Mouse (Mus musculus) layer of hippocampus, adult 9-11 months (tissue): Measurements from ENCODE around the gene Gdf15.
A peak's percentile ranks its signal among the peaks of the same experiment; 100 is the strongest.

ENCODE experiments used
- DNase-seq: peaks from one replicate; pipeline ENCODE4 v3.0.0; 2022

Gdf15 gene

DNA sequence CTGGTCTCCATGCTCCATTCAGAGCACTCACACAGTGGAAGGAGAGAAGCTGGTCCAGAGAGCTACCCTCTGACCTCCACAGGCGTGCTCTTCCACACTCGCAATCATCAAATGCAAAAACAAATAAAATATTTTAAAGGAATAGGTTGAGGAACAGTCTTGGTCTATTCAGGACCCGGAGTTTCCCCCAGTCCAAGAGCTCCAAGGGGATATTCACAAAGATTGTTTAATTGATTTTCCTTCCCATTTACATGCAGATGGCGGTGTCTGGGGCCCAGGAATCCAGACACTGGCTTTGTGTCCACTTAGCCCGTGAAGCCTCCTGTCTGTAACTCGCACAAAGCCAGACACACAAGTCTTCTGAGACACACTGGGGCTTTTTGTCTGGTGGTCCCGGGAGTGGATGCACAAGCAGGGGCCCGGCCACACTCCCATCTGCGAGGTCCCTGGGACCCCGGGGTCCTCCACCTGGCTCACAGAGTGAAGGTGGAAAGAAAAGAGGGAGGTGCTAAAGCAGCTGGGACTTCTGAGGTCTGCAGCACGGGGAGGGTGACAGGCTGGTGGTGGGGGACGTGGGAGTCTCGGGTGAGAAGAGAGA lies 24.0 kb upstream of the Gdf15 start:
- DNase-seq = no peak

DNA sequence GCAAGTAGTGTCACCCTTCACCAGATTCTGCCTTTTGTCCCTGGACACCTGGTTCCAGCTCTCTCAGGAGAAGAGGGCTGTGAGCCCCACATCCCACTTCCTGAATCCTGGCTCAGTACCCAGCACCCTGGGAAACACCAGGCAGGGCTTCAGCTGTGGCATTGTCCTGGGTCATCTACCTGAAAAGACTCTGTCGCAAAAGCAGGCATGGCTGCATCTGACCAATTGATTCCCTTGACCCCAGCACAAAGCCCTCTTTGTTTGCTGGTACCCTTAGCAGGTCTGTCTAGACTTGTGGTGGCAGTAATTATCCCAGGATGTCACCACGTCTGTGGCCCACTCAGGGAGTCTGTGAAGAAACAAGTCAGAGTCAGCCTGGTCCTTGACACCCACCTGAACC lies 23.2 kb upstream of the Gdf15 start:
- no peak for DNase-seq

DNA sequence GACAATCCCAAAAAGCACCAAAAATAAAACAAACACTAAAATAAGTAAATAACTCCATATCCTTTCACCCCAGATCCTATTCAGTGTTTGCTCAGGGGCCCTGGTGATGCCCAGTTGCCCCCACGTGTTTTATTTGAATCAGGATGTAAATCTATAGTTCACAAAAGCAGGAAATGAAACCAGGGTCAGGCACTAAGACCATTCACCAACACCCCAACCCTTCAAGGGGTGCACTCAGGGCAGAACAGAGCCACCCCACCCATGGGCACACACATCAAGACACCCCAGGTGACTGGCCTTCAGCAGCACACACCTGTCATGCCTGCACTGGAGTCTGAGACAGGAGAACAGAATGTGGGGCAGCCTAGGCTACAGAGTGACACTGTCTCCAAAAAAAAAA lies 21.9 kb upstream of the Gdf15 start:
- DNase-seq = no peak

DNA sequence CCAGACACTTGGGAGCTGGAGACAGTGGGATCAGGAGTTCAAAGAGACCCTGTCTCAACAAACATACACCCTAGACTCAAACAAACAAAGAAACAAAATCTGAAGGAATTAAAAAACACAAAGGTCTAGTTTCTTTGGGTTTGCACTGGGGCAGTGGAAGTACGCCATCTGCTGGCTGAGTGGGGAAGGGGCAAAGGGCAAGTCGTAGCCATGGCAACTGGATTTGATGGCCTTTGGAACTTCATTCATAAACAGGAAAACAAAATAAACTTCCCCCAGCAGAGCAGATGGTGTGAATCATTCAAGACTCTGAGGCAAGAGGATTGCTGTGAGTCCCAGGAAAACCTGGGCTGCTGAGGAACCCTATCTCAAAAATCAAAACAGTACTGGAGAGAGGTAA lies 21.0 kb upstream of the Gdf15 start:
- no peak for DNase-seq

DNA sequence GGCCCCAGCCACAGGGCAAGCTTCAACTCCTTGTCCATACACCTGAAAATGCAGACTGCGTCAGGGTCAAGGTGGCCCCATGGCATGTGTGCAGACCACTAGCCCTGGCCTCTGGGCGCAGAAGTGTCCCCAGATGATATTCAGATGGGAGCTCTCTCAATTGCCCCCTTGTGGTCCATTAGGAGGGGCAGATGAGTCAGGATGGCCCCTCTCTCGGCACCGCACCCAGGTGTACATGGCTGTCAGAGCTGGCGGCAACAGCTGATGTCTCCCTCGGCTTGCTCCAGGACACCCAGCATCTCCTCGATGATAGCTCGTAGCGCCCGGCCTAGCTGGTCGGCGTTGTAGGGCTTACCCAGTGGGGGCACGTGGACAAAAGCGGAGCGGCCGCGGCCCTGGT lies 18.1 kb upstream of the Gdf15 start:
- DNase-seq = no peak

DNA sequence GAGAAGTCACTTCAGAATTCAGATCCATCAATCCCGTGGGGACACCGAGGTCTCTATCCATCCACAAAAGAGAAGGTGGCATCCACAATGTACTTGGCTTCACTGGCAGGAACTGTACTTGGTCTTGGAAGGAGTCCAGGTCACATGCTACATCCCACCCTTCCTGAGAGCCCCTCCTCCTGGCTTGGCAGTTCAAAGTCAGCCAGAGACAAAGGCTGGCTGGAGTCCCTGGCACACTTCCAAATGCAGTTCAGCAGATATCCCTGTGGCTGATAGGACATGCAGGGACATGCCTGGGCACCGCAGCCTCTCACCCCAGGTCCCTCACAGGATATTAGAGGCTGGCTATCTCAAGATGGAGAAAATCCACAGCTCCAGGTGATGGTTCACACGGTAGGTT lies 17.1 kb upstream of the Gdf15 start:
- peak; percentile 61 for DNase-seq

DNA sequence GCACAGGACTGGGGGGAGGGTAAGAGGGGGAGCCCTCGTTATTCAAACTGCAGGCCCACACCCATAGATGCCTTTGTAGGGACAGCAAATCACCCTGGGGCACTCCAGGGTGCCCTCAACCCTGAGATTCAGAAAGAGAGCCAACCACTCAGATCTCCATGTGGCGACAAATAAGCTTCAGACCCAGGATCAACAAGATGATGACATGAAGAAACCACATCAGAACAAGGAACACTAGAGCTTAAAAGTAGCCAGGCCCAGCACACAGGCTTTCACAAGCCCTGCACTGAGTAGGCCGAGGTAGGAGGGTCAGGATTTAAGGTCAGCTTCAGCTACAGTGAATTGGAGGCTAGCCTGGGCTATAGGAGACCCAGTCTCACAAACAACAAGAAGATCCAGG lies 16.7 kb upstream of the Gdf15 start:
- DNase-seq = no peak

DNA sequence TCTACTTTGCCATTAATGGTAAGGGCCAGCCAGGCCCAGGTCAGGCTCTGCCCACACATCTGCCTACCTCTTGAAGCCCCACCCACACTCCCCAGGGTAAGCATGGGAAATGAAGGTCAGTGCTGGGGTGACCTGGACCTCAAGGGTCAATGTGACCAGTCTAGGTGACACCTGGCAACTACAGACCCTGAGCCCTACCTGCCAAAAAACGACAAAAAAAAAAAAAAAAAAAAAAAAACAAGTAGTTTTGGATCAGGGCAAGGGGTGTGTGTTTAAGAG lies 15.8 kb upstream of the Gdf15 start:
- DNase-seq = no peak

DNA sequence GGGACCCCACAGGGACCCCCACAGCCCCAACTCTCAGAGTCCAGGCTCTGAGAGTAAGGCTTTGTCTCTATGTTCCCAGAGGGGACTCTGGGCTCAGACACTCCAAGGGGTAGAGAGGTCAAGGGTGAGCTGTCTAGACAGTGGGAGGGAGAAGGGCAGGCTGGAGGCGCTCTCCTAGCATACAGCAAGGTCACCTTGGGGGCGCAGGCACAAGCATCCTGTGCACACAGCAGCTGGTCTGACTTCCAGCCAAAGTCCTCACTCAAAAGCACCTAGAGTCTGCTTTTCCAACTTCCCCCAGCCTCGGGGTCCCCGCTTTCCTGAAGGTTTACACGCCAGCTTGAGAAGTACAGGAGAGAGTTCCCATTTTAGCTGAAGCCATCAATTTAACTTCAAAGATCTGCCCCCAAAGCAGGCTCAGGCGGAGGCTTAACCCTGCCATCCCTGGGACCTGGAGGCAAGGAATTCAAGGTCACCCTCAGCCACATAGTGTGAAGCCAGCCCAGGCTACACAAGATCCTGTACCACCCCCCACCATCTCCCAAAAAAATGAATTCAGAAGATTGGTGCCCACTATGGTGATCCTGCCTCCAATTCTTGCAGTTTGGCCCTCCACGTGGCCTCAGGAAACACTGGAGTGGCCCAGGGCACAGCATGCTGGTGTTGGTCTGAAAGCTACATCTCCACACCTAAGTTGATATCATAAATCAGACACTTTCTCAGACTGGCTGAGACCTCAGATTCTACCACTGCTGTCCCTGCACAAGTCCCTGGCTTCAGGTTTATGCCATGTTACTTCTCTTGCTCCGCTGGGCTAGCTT lies 15.3 kb upstream of the Gdf15 start:
- no peak for DNase-seq

DNA sequence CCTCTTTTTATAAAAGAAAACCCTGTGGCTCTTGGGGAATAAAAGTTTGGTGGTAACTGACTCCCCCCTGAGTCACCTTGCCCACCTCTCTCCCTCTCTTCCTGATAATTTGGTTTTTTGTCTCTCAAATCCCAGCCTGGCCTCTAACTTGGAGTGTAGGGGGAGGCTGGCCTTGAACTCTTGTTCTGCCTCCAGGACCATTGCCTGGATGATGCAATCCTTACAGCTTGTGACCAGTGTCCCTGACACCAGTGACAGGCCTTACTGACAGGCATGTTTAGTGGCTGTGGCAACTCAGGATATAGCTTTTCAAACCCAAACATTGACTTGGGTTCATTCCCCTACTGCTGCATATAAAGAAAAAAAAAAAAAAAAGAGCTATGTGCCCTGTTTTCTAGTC lies 14.5 kb upstream of the Gdf15 start:
- no peak for DNase-seq

DNA sequence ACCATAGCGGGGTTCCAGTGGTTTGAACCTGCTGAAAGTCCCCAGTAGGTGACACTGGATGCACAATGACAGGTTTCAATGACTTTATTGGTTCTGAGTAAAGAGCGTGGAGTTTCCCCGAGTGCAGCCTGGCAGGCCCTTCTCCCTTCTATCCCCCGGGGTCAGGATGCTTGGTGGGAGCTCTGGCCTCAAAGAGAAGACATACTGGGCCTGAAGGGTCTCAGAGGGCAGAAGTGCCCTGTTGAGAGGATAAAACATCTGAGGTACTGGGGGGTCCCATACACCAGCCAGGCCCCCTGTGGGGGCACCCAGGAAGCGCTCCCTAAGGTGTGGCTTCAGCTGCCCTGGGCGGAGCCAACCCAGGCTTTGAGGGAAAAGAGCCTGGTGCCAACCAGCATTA lies 14.1 kb upstream of the Gdf15 start:
- no peak for DNase-seq

DNA sequence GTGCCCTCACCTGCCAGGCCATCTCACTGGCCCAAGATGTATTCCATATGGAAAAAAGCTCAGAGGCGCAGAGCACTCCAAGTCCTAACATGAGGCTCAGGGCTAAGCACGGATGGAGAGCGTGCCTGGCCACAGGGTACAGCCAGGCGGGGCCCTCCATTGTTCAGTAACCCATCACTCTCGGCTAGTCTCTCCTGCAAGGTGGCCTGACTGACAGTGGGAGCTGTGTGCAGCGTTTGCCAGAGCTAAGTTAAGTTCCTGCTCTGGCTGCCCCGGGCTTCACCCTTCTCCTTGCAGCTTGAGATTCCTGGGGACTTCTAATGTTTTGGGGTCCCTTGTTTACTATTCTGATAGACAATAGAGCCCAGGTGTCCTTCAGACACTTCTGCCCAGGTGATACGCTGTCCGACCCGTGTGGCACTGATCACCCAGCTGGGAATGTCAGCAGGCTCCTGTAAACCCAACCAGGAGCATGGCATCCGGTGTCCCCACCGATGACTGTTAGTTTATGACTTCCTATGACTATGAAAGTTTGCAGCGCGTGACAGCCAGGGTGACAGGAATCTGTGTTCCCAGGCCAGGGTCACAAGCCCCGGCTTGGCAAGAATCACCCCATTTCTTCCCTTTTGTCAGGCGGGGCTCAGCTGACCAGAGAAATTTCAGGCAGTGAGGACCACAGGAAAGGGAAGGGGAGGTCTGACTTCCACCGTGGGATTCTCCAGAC lies 13.4 kb upstream of the Gdf15 start:
- DNase-seq = no peak

DNA sequence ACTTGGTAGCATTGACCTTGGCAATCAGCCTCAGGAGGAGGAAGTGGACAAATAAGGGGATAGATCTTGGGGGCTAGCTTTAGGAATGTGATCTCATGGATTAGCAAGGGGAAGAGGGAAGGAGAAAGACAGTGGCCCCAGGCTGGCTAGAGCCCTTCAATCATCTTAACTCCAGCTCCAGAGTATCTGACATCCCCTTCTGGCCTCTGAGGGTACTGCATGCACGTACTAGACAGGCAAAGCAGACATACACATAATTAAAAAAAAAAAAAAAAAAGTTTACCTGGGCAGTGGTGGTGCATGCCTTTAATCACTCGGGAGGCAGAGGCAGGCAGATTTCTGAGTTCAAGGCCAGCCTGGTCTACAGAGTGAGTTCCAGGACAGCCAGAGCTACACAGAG lies 11.8 kb upstream of the Gdf15 start:
- DNase-seq = no peak

DNA sequence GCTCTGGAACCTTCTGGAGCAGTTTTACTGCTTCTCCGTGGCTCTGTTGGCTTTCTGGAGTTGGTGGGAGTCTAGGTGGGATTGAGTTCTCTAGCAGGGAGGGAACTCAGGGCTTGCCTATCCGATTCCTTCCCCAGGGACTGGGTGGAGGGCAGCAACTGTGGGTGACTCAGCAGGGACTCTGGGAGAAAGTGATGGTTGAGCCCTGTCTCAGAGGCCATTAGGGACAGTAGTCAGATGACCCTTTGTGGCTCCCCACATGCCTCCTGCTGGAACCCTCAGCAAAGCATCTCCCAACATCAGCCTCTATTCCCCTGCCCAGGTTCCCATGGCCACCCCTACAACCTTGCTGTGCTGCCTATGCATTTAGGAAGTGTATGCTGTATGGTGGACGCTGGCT lies 10.8 kb upstream of the Gdf15 start:
- DNase-seq = no peak

DNA sequence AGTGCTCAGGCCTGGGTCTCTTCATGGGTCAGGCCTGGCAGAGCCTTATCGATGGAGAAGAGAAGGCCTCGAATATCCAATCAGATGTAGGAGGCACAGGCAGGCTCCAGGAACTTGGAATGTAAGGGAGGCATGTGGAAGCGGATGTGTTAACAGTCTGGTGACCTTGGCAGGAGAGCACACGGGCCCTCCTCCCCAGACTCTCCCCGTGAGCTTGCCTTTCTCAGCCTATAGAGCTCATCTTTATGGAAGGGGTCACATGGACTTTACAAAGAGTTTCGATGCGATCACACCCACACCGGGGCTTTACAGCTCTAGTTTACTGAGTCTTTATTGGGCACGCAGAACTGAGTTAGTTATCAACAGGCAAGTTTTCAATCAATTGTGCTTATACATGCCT lies 6.5 kb upstream of the Gdf15 start:
- DNase-seq = no peak

DNA sequence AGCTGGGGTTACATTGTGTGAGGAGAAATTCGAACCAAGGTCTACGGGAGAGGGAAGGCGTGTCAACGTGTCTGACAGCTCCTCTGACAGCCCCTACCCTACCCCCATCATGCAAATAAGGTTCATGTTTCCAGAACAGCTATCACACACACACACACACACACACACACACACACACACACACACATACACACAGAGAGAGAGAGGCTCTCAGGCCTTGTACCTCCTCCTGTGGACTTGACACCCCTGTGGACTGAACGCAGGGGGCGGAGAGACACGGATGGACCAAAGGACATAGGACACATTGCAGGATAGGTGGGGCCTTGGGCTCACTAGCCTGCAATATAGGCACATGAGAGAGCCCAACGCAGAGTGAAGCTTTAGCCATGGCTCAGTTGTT lies 4.6 kb upstream of the Gdf15 start:
- no peak for DNase-seq

DNA sequence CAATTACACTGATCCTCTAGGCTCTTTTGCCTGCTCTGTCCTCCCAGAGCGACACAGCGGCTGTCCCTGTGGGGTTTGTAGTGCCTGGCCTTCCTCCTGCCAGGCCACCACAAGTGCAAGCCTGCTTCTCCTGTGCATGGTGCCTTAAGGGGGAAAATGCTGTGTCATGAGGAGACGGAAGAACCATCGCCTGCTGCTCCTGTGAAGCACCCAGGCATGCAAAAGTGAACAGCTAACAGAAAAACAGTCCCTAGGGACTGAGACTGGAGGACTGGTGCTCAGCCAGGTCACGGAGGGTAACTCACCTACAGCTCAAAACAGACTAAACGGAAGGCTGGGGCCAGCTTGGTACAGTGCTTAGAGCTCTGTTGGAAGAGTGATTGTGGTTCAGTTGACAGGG lies 3.3 kb upstream of the Gdf15 start:
- no peak for DNase-seq

DNA sequence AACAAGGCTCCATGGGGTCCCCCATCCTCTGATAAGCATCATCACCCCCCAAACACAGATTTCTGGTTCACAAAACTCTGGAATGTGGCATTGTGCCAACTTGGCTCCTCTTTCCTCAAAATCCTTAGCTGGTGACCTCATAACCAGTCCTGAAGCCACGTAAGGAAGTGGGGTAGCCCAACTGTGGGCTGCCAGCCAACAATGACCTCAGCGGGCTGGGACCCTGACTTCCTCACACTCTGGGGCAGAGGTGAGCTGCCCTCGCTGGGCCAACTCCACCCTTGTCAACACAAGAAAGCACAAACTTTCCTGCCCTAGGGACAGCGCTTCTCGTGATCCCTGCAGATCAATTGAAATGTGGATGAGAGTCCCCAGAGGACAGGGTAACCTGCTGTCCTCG lies 1.8 kb upstream of the Gdf15 start:
- DNase-seq = no peak

DNA sequence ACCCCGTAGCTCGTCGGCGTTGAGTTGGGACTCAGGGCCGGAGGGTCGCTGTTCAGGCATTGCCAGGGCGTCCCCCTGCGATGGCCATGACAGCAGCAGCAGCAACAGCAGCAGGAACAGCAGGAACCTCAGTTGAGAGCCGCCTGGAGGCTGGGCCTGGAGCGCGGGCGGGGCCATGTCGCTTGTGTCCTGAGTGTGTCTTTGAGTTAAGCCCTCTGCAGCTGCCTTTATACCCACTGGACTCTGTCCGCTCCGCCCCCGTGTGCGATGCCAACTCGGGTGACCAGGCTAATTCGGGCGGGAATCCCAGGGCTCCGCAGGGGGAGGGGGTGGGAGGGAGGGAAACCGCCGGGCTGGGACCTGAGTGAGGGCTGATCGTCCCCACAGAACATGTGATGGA lies 820 bp downstream of the Gdf15 start:
- no peak for DNase-seq

DNA sequence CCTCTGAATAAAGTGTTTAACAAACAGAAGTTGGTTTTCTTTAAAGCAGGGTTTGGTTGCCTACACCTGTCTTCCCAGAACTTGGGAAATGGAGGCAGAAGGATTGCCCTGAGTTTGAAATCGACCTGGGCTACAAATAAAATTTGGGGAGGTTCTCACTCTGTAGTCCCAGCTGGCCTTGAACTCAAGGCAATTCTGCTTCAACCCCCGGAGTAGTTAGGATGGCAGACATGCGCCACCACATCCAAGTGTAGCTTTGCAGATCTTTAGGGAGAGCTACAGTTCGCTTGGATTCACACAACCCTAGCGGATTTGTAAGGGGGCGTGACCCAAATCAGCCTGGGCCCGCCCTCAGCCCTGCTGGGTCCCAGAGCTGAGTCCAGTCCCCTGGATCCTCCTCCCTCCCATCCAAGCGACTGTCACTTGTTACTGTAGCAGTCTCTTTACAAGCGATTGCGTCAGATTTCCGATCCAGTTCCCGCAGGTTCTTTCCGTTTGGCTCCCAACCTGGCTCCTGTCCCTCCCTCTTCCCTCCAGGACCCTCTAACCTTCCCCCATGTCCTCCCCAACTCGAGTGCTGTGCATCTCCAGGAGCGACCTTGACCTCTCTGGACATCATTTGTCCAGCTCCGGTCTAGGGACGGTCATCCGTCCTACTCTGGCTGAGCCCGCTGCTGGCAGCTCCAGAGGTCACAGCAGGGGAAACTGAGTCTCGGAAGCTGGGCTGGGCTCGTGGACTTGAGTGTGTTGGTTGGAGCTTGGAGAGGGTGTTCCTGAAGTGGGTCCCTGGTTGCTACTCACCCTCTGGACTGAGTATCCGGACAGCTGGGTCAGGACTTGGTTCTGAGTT lies 1.5 kb downstream of the Gdf15 start:
- no peak for DNase-seq

DNA sequence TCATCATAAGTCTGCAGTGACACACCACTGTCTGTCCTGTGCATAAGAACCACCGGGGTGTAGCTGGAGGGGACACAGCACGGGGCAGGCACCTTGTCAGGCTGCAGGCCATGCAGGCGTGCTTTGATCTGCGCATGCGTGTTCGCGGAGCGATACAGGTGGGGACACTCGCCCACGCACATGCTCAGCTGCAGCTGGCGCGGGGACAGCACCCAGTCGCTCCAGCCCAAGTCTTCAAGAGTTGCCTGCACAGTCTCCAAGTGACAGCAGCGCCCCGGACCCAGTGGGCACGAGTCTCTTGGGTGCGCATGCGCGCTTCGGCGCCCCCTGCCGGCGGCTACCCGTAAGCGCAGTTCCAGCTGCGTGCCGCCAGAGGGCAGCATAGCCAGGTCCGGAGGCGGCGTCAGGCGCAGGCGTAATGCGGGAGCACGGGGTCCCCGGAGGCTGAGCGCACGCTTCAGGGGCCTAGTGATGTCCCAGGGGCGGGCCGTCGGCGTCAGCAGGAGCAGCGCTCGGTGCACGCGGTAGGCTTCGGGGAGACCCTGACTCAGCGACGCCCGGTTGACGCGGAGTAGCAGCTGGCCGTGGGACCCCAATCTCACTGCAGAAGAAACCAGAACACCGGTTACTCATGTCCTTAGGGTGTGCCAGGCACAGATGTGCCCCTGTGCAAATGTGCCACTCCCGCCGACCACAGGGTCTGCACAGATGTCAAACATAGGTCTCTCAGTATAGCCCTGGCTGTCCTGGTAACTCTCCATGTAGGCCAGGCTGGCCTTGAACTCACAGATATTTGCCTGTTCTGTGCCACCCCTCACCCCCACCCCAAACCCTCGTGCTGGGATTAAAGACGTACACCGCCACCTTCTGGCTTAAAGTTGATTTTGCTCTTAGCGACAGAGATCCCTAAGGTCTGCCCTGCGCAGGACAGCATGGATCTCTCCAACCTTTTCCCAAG lies 2.4 kb downstream of the Gdf15 start:
- DNase-seq = peak; percentile 90

DNA sequence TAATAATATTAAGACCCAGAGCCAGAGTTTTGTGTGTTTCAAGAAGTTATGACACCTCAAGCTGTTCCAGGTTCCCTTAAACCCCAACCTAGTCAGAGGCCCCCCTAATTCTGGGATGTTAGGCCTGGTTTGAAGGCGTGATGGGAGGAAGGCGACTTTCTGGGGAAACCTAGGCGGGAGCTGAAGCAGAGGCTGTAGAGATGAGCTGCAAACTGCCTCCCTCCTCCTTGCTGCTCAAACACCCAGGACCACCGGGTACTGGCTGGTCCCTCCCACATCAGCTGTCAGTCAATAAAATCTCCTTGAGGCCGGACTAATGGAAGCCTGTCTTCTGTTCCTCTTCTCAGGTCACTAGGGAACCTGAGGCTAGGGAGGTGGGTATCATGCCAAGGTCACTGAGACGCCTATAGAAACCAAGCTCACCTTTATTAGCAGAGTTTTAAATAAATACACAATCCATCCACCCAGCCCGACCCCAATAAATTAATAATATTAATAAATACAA lies 3.2 kb downstream of the Gdf15 start:
- DNase-seq = no peak
